Mouse (Mus musculus) heart, adult 2 months (tissue): ENCODE data around the gene Matn1.

ENCODE experiments used
- CTCF ChIP-seq: fragments of 200-600 bp; IDR thresholded peaks from 2 replicates; pipeline ENCODE4 v1.8.1; 2022; ENCODE audit warnings: antibody characterized with exemption, mild to moderate bottlenecking, moderate library complexity
- POLR2A ChIP-seq: fragments of 200-500 bp; IDR thresholded peaks from 2 replicates; pipeline ENCODE4 v1.6.1; 2011; ENCODE audit warnings: mild to moderate bottlenecking, low read depth, low read length, control low read depth; ENCODE audit not compliant: insufficient read depth

GRCm38 (mm10) chr4:130899383-130899781, 44.8 kb upstream of the Matn1 start:
- TF ChIP-seq CTCF (no peak), POLR2A (no peak)
